Mouse (Mus musculus): Measurements from ENCODE around the gene Gpr180. TPM values are rescaled to one million over a fixed set of nuclear protein-coding genes. Genes with fewer than 3 reads are reported as not detected.

The Gpr180 gene
- polyA plus RNA-seq, 1 experiment from 2014 or later: 36.2 TPM

GRCm38 (mm10) chr14:118209642-118210041 is 72.7 kb downstream of the Gpr180 start:
- ATAC-seq (ENCODE audit: low FRiP score) (peak; percentile 75), DNase-seq (ENCODE audit: low spot score) (peak; percentile 79)
- Histone ChIP-seq H3K9ac (ENCODE audit: low read depth, low read length) (no peak overlapping the region), H3K27ac (ENCODE audit: low read depth, low read length) (no peak overlapping the region), H3K4me3 (ENCODE audit: low read depth, low read length) (no peak overlapping the region), H3K36me3 (ENCODE audit: control insufficient read depth, insufficient read depth, low read length) (no peaks in the 10 kb centered on the region), H3K9me3 (ENCODE audit: control insufficient read depth, low read length) (no peaks in the 10 kb centered on the region), H3K27me3 (ENCODE audit: control insufficient read depth, insufficient read depth, low read length) (0 out of 2 replicates have a peak, but pooled peaks cover 2% of the 10 kb centered on the region), H3K4me2 (replicated peaks; ENCODE audit: low read depth, low read length) (no peak overlapping the region), H3K4me1 (replicated peaks; ENCODE audit: control insufficient read depth, insufficient read depth, low read length) (no peaks in the 10 kb centered on the region)
- WGBS: 15% methylated on average over 5 of the region's 5 CpGs

DNA sequence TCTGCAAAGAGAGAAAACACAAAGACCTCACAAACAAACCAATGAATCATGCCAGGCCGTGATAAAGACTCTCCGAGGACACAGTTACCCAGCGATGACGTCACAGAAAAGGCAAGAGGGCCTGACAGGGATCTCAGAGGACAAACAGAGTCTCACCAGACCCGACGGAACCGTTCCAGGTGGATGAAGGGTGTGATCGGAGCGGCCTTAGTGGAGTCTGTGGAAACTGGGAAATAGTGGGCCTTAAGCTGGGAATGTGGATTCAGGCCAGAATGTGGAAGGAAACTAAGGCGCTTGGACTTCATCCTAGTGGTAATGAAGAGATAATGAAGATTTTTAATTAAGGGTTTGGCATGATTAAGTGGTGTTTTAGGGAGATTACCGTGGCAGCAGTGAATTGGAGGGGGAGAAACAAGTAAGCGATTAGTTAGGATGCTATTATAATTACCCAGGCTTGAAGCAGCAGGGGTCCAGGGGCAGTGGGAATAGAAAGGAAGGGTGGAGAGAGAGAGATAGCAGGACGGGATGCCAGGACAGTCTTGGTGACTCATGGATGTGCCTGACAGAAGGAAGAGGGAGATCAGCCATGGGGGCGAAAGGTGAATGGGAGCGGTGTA is 75.3 kb downstream of the Gpr180 start:
- no peak overlapping the region for H3K9ac ChIP-seq (ENCODE audit: low read depth, low read length)
- ATAC-seq (ENCODE audit: low FRiP score) (no peak), DNase-seq (ENCODE audit: low spot score) (no peak)
- H3K36me3 ChIP-seq (ENCODE audit: control insufficient read depth, insufficient read depth, low read length): no peaks in the 10 kb centered on the region
- no peak overlapping the region for H3K4me2 ChIP-seq (replicated peaks; ENCODE audit: low read depth, low read length)
- H3K4me1 ChIP-seq (replicated peaks; ENCODE audit: control insufficient read depth, insufficient read depth, low read length): no peaks in the 10 kb centered on the region
- WGBS: 80% methylated on average over 15 of the region's 15 CpGs
- H3K27me3 ChIP-seq (ENCODE audit: control insufficient read depth, insufficient read depth, low read length): 0 out of 2 replicates have a peak, but pooled peaks cover 2% of the 10 kb centered on the region
- H3K9me3 ChIP-seq (ENCODE audit: control insufficient read depth, low read length): no peaks in the 10 kb centered on the region
- no peak overlapping the region for H3K4me3 ChIP-seq (ENCODE audit: low read depth, low read length)
- H3K27ac ChIP-seq (ENCODE audit: low read depth, low read length): no peak overlapping the region

Other genes with a start within 250 kb of the Gpr180 start
- 3.1 and 4.9 TPM in 2 replicates for gene Dct, start 84.9 kb upstream of the Gpr180 start, polyA plus RNA-seq (2014; fragmentation: Nextera tagmentation; extraction: Ambion mirVana)
- 31.9 and 32.3 TPM in 2 replicates for gene Tgds, start 4.4 kb upstream of the Gpr180 start, polyA plus RNA-seq (2014; fragmentation: Nextera tagmentation; extraction: Ambion mirVana)
- gene Sox21, start 99.9 kb downstream of the Gpr180 start, polyA plus RNA-seq (2014; fragmentation: Nextera tagmentation; extraction: Ambion mirVana): 10.7 and 12.6 TPM in 2 replicates
- not detected in 2 replicates for gene Gm9376, start 129.8 kb downstream of the Gpr180 start, polyA plus RNA-seq (2014; fragmentation: Nextera tagmentation; extraction: Ambion mirVana)